Mouse (Mus musculus) gastrocnemius, adult 2 months (tissue): ENCODE results near the gene Rrp9. TPM values are rescaled to one million over a fixed set of nuclear protein-coding genes. Genes with fewer than 3 reads are reported as not detected.
A peak's percentile ranks its signal among the peaks of the same experiment; 100 is the strongest.

Experiments used
- DNase-seq: peaks from one replicate; pipeline ENCODE4 v3.0.0; 2022
- H3K27ac ChIP-seq: fragments of 200-600 bp; 2 replicates; pipeline ENCODE4 v1.8.1; 2022; ENCODE audit warnings: mild to moderate bottlenecking
- H3K4me3 ChIP-seq: fragments of 200-600 bp; 2 replicates; pipeline ENCODE4 v1.8.1; 2022; ENCODE audit warnings: mild to moderate bottlenecking, moderate library complexity
- CTCF ChIP-seq: fragments of 200-600 bp; IDR thresholded peaks from 2 replicates; pipeline ENCODE4 v1.8.1; 2022; ENCODE audit warnings: antibody characterized with exemption, mild to moderate bottlenecking, moderate library complexity
- intact Hi-C: fragments of 180-260 bp; cut with DNase I; formaldehyde crosslinking; loops from one replicate; pipeline ENCODE4 v1.15.1; 2025
- total RNA-seq, 2 experiments: library from RNA; stranded (reverse); gene quantifications; 2 replicates each; pipeline ENCODE4 v1.2.3; 2021

Gene Rrp9
- total RNA-seq, 2 experiments from 2014 or later: 23.9 to 24.7 TPM

DNA sequence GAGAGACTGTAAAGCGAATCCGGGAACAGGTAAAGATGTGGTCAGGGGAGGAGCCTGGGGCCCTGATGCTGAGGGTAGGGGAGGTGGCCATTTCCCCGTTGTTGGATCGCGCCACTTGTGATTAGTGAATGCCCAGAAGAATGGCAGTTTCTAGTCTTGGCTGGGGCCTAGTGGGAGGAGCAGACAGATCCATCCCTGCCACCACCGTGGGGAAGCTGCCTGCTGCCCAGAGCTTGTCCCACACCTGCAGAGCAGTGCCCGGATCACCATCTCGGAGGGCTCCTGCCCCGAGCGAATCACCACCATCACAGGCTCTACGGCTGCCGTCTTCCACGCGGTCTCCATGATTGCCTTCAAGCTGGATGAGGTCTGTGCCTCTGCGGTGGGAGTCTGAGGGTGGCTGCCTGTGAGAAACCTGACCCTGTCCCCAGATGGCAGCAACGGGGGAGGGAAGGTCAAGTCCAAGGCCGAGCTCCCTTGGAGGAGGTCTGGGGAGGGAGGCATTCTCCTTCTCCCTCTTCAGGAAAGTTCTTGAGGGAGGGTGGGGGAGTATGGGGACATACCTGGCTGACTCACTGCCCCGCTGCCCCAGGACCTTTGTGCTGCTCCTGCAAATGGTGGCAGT, 15.2 kb upstream of the Rrp9 start:
- no peak for TF ChIP-seq CTCF
- DNase-seq: peak; percentile 59
- no peak overlapping the region for H3K4me3 ChIP-seq
- H3K27ac ChIP-seq: peak overlapping the region; percentile 28; the same call in 1 of the 2 replicates
- intact Hi-C loops: no loop called here

DNA sequence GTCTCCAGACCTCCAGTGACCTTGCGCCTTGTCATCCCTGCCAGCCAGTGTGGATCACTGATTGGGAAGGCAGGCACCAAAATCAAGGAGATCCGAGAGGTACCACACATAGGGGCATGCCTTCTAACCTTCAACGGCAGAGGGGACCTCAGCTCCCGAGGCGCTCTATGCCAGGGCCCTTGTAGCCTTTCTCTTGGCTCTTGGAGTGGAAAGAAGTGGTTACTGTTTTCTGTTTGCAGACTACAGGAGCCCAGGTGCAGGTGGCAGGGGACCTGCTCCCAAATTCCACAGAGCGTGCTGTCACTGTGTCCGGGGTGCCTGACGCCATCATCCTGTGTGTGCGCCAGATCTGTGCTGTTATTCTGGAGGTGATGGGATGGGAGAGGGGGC, 14.7 kb upstream of the Rrp9 start:
- H3K4me3 ChIP-seq: no peak overlapping the region
- intact Hi-C loops: no loop called here
- H3K27ac ChIP-seq: peak overlapping the region; percentile 28; the same call in 1 of the 2 replicates
- no peak for DNase-seq
- no peak for TF ChIP-seq CTCF

DNA sequence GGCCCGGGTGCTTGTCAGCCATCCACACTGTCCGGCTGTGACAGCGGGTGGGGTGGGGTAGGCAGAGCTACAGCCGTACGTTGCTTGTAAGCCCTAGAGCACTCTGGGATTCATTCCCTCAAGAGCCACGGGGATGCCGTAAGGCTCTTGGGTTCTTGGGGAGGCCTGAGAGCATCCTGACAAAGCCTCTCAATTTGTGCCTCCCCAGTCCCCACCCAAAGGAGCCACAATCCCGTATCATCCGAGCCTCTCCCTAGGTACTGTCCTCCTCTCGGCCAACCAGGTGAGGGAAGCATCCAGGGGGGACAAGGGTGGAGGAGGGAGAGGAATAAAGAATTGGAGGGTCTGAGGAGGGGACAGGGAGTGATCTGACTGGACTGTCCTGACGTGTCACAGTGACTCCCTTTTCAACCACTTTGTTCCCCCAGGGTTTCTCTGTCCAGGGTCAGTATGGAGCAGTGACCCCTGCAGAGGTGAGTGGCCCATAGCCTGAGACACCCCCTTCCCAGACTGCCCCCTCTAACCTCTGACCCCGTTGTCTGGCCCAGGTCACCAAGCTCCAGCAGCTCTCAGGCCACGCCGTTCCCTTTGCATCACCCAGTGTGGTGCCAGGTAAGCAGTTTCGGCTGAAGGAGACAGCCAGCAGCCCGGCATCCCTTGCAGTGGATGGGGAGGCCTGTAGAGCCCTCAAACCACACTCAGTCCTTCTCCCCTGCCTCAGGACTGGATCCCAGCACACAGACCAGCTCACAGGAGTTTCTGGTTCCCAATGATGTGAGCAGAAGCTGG, 13.9 kb upstream of the Rrp9 start:
- no peak for DNase-seq
- H3K4me3 ChIP-seq: no peak overlapping the region
- H3K27ac ChIP-seq: no peak overlapping the region
- TF ChIP-seq CTCF: no peak
- intact Hi-C loops: no loop called here

GRCm38 (mm10) chr9:106462430-106462800, 13.3 kb upstream of the Rrp9 start:
- Histone ChIP-seq H3K4me3 (no peak overlapping the region), H3K27ac (no peak overlapping the region)
- intact Hi-C loops: no loop called here
- DNase-seq: no peak
- no peak for TF ChIP-seq CTCF

GRCm38 (mm10) chr9:106463122-106464063, 12.4 kb upstream of the Rrp9 start:
- no peak for TF ChIP-seq CTCF
- DNase-seq: no peak
- Histone ChIP-seq H3K4me3 (no peak overlapping the region), H3K27ac (no peak overlapping the region)
- intact Hi-C loops: no loop called here

GRCm38 (mm10) chr9:106464751-106465541, 10.8 kb upstream of the Rrp9 start:
- Histone ChIP-seq H3K4me3 (peak overlapping the region; percentile 84), H3K27ac (peak overlapping the region; percentile 70)
- intact Hi-C loops: no loop called here
- DNase-seq: peak; percentile 81
- no peak for TF ChIP-seq CTCF

DNA sequence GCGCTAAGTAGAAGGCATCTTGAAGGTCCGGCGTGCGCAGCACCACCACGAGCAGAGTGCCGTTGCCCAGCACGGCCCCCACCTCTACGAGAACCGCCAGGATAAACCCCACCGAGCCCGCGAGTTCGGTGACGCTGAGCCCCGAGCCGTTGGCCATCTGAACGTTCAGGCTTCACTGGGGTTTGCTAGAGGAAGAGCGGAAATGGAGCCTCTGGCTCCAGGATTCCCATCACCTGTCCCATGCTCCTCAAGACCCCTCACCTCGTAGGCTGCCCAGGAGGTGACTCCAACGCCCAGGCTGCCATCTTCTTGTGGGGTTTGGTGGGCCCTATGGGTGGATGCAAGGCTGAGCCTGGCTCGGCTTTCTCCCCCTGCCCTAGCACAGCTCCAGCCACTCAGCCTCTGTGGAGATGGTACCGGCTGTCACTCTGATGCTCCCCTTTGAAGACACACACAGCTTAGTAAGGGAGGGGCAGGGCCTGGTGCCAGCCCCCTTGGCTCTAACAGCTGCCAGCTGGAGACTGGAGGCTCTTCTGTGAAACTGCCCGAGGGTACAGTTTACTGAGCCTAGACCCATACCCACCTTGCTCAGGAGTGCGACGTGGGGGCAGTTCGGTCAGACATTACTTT, 10.1 kb upstream of the Rrp9 start, which contains the start of gene Gpr62:
Gene Gpr62, minus strand, starts transcription at position 368 of the 630 bp plus-strand sequence.
- Histone ChIP-seq H3K27ac (peak within 1 kb of the TSS; percentile 70), H3K4me3 (peak within 1 kb of the TSS; percentile 84)
- TF ChIP-seq CTCF: no peak
- DNase-seq: peak; percentile 82
- intact Hi-C loops: no loop called here

- no peak overlapping the region for H3K27ac ChIP-seq
- intact Hi-C loops: no loop called here
- H3K4me3 ChIP-seq: no peak overlapping the region
- TF ChIP-seq CTCF: no peak
- DNase-seq: no peak
Observed at GRCm38 (mm10) chr9:106466721-106467120, 9.0 kb upstream of the Rrp9 start.

DNA sequence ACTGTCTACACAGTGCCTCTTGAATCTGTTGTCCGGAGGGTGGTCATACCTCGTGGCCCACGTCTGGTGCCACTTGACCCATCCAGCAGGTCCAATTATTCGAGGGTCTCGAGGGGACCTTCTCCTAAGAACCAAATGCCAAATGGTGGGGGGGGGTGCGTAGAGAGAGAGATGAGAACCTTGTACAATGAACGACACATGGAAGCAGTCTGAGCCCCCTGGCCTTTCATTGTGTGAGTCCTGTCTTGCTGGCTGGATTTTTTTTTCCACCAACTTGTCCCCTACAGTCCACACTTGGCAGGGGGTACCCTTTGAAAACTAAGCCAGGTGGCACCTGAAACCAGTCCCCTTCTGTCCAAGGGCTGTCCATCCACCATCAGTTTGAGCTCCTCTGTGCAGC, 8.0 kb upstream of the Rrp9 start:
- Histone ChIP-seq H3K27ac (no peak overlapping the region), H3K4me3 (no peak overlapping the region)
- TF ChIP-seq CTCF: no peak
- intact Hi-C loops: no loop called here
- DNase-seq: no peak

- peak; percentile 19; the same call in 1 of the 2 replicates for TF ChIP-seq CTCF
- intact Hi-C loops: no loop called here
- Histone ChIP-seq H3K27ac (peak overlapping the region; percentile 24; the same call in 1 of the 2 replicates), H3K4me3 (no peak overlapping the region)
- peak; percentile 42 for DNase-seq
Observed at GRCm38 (mm10) chr9:106469317-106469716, 6.4 kb upstream of the Rrp9 start.

DNA sequence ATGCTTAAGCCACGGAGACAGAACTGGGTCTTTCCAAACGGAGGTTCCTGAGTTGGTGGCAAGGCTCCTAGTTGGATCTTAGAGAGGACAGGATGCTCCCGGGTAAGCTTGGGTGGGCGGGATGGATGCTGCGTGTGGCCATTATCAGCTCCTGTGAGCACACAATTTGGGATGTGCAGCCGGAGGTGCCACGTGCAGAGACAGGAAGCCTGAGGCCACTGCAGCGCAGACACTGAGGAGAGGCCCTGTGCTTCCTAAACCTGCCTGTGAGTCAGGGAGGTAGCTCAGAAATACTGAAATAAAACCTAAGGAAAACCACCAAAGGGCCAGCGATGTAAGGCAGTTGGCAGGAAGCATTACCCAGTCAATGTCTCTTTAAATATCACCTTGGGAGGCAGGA, 6.0 kb upstream of the Rrp9 start:
- intact Hi-C loops: no loop called here
- peak; percentile 20 for DNase-seq
- H3K4me3 ChIP-seq: no peak overlapping the region

More for the DNA sequence above, 6.0 kb upstream of the Rrp9 start:
- peak overlapping the region; percentile 4; the same call in 1 of the 2 replicates for H3K27ac ChIP-seq
- TF ChIP-seq CTCF: no peak
